Mouse (Mus musculus) CD4-positive, CD25-positive, alpha-beta regulatory T cell (primary cell): ENCODE results near the gene Fbll1. TPM values are rescaled to one million over a fixed set of nuclear protein-coding genes. Genes with fewer than 3 reads are reported as not detected.

Source experiments
- polyA plus RNA-seq: library from polyadenylated mRNA; unstranded; fragments of 100-300 nt; shearing (Covaris generic); gene quantifications from one replicate; pipeline ENCODE4 v1.2.1, GENCODE M21; 2017

Fbll1 gene
- not detected for polyA plus RNA-seq

DNA sequence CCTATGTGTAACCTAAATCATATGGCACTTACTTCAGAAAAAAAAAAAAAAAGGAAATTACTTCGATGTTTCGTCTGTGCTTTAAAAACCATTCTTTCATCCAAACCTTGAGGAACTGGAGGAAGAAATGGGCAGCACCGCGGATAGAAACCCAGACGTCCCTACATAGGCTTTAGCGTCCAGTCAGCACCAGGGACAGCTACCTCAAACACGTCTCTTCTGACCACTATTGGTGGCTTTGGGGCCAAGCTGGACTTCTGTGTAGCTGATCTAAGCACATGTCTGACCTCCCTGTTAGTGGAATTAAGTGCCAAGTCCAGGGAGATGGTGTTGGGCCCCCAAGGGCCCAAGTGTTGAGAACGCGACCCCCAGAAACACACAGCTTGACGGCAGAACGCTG is at the start of gene Fbll1:
Fbll1 (minus strand) TSS at position 11 of the 400 bp plus-strand sequence.

DNA sequence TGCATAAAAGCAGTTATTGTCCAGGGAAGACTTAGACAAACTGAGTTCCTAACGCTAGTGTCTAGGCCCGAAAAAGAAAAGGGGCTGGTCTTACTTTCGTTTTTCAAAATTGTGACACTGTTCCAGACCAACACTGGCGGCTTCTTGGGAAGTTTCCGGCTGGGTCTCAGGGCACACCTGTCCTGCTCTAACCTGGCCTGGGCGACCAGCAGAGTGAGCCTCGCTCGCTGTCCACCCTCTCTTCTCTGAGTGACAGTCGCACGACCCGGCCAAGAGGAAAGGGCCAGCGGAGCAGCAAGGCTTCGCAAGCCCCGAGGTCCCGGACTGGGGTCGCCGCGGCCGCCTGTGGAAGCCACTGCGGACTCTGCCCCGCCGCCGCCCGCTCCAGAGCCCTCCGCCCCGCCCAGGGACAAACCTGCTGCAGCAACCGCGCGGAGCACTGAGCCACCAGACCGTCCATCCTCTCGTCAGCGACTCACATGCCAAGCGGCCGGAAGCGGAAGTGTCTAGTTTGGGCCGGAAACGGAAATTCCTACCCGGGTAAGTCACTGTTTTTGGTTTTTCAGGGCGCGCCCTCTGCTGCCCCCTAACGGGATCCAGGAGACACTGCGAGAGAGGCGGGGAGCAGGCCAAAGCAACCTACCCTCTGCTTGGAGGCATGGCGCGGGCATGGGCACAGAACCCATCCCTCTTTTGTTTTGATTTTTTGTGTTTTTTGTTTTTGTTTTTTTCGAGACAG is 35.5 kb upstream of the Fbll1 start, which contains the start of gene Rars:
Rars (minus strand) TSS at position 485 of the 739 bp plus-strand sequence.

DNA sequence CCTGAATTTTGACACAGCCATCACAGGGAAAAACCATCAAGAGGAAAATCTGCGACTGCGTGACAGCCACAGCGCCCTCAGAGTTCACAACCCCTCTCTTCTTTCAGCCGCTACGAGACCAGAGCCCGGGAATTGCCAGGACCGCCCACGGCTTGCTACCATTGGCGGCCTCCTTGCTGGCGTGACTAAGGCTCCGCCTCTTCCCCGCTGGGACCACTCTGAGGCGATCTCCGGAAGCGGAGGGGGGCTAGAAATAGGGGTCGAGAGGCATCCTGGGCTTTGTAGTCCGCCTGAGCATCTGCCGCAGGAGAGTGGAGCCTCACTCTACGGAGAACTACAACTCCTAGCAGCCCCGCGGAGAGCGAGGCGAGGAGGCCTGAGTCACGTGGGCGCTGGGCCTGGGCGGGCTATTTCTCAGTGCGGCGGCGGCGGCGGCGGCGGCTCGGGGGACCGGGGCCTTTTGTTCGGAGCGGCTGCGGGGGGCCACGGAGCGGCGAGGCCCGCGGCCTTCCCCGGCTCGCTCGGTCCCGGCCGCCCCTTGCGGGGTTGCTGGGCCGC is 29.4 kb downstream of the Fbll1 start, which contains the start of gene Pank3:
Pank3 (plus strand) TSS at position 297 of the 558 bp plus-strand sequence.

Other genes with a start within 250 kb of the Fbll1 start
- gene Pank3, start 29.4 kb downstream of the Fbll1 start, polyA plus RNA-seq = 12.9 TPM
- 67.5 TPM for gene Rars, start 35.6 kb upstream of the Fbll1 start, polyA plus RNA-seq
- gene Wwc1, start 181.6 kb upstream of the Fbll1 start, polyA plus RNA-seq = 0.13 TPM